Mouse (Mus musculus): Measurements from ENCODE around the gene Tagap. TPM values are rescaled to one million over a fixed set of nuclear protein-coding genes. Genes with fewer than 3 reads are reported as not detected.

The Tagap gene
- total RNA-seq (2015; ENCODE audit: low replicate concordance) (3.4 and 14.8 TPM in 2 replicates), total RNA-seq (2017; ENCODE audit: low replicate concordance) (3.1 and 4.4 TPM in 2 replicates)

DNA sequence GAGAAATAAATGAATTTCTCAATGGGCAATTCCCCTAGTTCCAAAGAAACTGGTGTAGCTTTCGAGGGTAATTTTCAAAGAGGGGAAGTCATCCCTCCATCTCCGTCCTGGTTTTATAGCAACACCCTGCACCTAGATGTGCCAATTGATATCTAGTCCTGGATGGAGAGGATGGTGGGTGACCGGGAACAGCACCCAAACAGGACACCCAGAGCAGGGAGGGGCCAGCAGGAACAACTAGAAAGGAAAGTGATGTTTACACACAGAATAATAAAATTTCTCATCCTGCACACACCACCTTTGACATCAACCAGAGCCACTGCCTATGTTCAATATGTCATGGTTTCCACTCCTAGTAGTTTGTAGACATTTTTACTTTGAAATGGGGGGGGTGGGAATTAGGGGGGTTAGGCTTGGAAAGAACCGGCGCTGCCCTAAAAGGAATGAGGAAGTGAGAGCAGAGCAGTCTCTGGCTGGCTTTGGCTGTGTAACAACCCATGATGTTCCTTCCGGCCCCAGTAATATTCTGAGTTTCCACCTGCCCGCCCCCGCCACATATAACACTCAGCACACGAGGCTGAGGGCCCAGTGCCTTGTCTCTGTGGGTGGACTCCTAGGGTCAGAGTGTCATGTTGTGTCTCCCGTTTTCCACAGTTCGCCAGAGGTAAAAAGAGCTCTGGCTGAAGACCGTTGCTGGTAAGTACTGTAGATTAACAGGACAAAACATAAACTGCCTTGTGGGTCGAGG is at the start of gene Tagap:
TSS of gene Tagap (plus strand) at position 588 of the 748 bp plus-strand sequence.
- no peak for ATAC-seq (replicated peaks; ENCODE audit: low FRiP score, poor library complexity, severe bottlenecking)

- ATAC-seq (replicated peaks; ENCODE audit: low FRiP score, poor library complexity, severe bottlenecking) = no peak
Observed at GRCm38 (mm10) chr17:7876541-7876940, 49.3 kb upstream of the Tagap start.

DNA sequence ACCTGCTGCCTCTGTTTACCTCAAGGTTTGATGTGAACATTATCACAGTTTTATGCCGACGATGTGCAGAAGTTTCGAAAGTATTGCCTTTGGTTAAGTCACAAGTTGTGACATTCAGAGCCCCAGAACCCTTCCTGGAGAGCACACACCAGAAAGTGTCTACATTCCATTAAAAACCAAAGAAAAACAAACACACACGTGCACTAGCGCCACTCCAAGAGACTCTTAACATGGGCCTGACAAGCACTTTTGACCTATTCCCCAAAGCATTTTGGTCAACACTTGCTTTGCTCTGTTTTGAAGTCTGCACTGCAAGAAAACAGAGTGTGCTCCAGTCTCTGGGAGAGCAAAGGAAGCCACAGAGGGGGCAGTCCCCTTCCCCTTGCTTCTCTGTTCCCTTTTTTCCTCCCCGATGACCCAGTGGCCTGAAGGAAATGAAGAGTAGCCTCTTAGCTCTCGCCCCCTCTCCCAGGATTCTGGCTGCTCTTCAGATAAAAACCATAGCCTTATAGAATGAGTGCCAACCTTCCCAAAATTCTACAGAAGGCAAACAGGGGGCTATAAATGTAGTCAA is 48.5 kb upstream of the Tagap start:
- no peak for ATAC-seq (replicated peaks; ENCODE audit: low FRiP score, poor library complexity, severe bottlenecking)

DNA sequence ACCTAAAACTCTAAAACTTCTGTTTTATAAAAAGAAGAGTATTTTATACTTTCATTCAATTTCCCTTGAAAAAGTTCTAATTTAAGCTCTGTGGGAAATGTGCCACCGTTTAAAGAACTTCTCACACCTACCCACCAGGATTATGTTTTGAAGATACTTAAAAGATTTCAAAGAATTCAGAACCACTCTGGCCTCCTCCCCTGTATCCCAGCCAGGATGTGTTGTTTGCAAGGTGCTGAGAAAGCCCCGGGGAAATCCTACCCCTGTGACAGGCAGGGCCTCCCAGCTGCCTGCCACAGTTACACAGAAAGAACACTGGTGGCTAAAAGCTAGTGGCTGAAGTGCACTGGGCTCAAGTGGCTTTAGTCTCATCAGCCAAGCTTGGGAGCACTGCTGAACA is 47.9 kb upstream of the Tagap start:
- ATAC-seq (replicated peaks; ENCODE audit: low FRiP score, poor library complexity, severe bottlenecking) = no peak

- ATAC-seq (replicated peaks; ENCODE audit: low FRiP score, poor library complexity, severe bottlenecking) = no peak
Observed at GRCm38 (mm10) chr17:7879529-7879928, 46.3 kb upstream of the Tagap start.

- ATAC-seq (replicated peaks; ENCODE audit: low FRiP score, poor library complexity, severe bottlenecking) = no peak
Observed at GRCm38 (mm10) chr17:7883126-7883525, 42.7 kb upstream of the Tagap start.

DNA sequence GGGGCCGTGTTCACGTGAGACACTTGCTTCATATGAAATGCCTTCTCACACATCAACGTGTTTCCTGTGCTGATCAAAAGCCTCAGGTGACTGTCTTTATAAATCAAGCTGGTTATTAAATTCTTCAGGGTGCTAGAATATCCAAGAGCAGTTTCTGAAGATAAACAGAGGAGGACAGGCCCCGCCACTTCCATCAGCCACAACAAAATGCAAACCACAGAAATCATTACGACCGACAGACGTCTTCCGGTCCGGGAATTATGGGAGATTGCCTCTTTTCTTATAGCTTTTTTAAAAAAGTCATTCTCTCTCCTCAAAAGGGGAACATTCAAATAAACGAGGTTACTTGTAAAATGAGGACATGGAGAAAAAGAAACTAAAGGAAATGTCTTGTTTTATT is 41.2 kb upstream of the Tagap start:
- ATAC-seq (replicated peaks; ENCODE audit: low FRiP score, poor library complexity, severe bottlenecking) = no peak

DNA sequence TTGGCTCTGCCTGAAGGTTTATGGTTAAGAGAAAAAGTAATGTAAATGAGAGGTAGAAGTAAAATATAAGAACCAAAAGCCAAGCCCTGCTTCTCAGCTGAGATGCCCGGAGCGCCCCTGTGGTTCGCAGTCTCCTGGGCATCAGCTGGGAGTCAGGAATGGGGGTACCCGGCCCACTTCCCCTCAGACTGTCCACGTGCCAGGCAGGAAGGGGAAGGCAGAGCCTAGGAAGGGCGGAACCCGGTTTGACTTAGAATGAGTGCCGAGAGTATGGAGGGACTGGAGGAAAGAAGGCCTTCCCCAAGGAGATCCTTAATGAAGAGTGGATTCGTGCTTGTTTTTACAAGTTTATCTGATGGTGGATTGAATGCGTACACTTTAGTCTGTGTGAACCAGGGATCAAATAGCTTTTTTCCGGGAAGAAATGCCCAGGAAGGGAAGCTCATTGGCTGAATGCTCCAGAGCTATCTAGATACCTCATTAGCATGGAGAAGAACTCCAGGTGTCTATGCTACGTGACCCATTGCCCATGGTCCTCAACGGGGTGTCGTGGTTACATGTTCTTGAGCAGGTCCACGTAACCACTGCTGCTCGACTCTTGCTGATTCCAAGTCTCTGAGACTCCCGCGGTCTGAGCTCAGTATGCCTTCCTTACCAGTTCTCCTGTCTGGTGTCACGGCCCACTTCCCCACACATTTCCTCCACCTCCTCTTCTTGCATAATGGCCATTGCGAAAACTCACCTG is 38.6 kb upstream of the Tagap start:
- no peak for ATAC-seq (replicated peaks; ENCODE audit: low FRiP score, poor library complexity, severe bottlenecking)

DNA sequence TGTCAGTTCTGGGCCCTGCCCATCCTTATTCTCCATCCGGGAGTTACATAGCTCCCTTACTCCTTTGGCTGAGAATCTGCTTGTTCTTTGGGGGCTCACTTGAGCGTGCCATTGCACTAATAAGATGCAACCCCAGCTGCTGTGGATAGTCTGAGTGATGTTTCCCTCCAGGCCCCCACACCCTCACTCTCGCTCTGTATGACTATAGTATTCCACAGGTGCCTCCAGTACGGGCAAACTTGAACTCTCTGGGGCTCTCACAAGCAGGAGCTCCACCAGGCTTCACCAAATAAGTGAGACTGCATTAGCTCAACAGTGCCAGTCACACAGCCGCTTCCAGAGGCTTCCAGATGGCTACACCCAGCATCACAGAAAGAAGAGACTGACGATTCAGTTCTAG is 37.5 kb upstream of the Tagap start:
- ATAC-seq (replicated peaks; ENCODE audit: low FRiP score, poor library complexity, severe bottlenecking) = no peak

DNA sequence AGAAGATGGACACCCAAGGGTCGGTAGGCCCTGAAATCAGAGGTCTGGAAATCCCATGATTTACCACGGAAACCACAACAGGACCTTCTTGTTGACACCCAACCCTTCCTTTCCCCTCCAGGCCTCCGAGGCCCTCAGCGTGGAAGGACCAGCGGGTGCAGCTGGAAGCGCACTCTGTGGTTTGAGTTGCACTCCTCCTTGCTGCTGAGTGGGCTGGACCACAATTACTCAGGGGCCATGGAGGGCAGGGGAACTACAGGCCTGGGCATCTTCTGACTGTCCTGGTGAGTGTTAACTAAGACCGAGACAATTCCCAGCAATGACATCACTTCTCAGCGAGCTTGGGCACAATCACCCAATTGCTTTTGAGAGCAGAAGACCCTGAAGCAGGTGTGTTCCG is 36.8 kb upstream of the Tagap start:
- no peak for ATAC-seq (replicated peaks; ENCODE audit: low FRiP score, poor library complexity, severe bottlenecking)

DNA sequence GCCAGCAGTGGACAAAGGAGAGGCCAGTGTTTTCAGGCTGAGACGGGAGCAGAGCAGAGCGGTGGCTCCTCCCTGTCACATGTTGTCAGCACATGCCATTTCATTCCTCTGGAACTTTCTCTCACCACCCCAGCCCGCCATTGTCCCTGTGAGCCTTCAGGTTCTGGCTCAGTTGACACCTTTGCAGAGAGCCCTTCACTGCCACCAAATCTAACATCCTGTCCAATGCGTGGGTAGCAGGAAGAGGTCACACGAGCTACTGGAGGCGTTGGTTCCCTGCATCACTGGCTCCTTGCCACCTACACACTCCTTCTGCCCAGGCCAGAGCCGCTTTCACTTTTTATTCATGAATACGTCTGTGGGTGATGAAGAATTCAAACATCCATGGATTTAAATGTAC is 33.1 kb upstream of the Tagap start:
- no peak for ATAC-seq (replicated peaks; ENCODE audit: low FRiP score, poor library complexity, severe bottlenecking)

GRCm38 (mm10) chr17:7894094-7894493 is 31.7 kb upstream of the Tagap start:
- ATAC-seq (replicated peaks; ENCODE audit: low FRiP score, poor library complexity, severe bottlenecking) = no peak

- no peak for ATAC-seq (replicated peaks; ENCODE audit: low FRiP score, poor library complexity, severe bottlenecking)
Observed at GRCm38 (mm10) chr17:7896047-7896635, 29.7 kb upstream of the Tagap start.

- ATAC-seq (replicated peaks; ENCODE audit: low FRiP score, poor library complexity, severe bottlenecking) = no peak
Observed at GRCm38 (mm10) chr17:7897120-7897519, 28.7 kb upstream of the Tagap start.

- no peak for ATAC-seq (replicated peaks; ENCODE audit: low FRiP score, poor library complexity, severe bottlenecking)
Observed at GRCm38 (mm10) chr17:7897756-7898155, 28.0 kb upstream of the Tagap start.

DNA sequence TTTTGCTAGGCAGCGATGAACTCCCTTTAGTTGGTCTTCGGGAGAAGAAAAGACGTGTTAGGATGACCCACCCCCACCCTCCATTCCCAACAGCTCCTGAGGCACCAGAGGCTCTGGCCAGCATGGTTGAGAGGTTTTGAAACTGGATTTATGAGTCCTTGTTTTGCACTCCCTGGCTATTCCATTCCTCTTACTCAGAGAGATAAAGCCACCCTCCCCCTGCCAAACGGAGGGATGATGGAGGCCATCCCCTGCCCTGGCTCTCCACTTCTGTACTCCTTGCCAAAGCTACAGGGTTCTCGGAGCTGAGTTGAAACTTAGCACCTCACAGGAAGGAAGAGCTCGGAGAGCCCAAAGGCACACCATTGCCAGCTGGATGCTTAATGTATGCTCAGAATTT is 26.6 kb upstream of the Tagap start:
- ATAC-seq (replicated peaks; ENCODE audit: low FRiP score, poor library complexity, severe bottlenecking) = no peak

DNA sequence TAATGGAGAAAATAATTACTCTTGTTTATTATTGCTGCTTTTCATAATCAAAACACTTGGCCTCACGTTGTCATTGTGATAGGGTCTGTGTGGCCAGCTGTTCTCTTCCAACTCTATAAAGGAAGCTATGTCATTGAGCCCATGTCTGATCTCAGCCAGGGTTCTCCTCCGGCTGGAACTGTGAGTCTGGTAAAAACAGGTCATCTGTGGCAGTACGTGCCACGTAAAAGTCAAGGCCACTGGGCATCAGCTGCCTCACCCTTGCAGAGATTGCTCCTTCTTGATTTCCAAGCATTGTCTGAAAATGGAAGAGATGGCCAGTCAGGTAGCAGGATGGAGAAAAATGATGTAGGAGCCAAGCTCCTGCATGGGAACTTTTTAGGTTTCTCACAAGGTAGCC is 25.8 kb upstream of the Tagap start:
- ATAC-seq (replicated peaks; ENCODE audit: low FRiP score, poor library complexity, severe bottlenecking) = no peak

- ATAC-seq (replicated peaks; ENCODE audit: low FRiP score, poor library complexity, severe bottlenecking) = no peak
Observed at GRCm38 (mm10) chr17:7901536-7901935, 24.3 kb upstream of the Tagap start.

GRCm38 (mm10) chr17:7902362-7902761 is 23.4 kb upstream of the Tagap start:
- ATAC-seq (replicated peaks; ENCODE audit: low FRiP score, poor library complexity, severe bottlenecking) = no peak

GRCm38 (mm10) chr17:7904992-7905391 is 20.8 kb upstream of the Tagap start:
- no peak for ATAC-seq (replicated peaks; ENCODE audit: low FRiP score, poor library complexity, severe bottlenecking)

Measured in erythroid progenitor cell, adult 5-6 weeks (primary cell).